Mouse (Mus musculus) megakaryocyte, embryonic 14.5 days (primary cell): ENCODE results near the gene Grik1.

ENCODE experiments used
- FLI1 ChIP-seq: IDR thresholded peaks from 2 replicates; pipeline ENCODE4 v1.6.1; 2012; ENCODE audit warnings: low read length, inconsistent platforms, mixed read lengths
- GATA1 ChIP-seq: IDR thresholded peaks from 3 replicates; pipeline ENCODE4 v1.6.1; 2012; ENCODE audit warnings: mixed read lengths, low read length, inconsistent platforms, borderline replicate concordance

GRCm38 (mm10) chr16:88225616-88226015 is 64.4 kb downstream of the Grik1 start:
- TF ChIP-seq GATA1 (no peak), FLI1 (no peak)
